Mouse (Mus musculus) adrenal gland, adult 18-20 months (tissue): Measurements from ENCODE around the gene Adamts4. TPM values are rescaled to one million over a fixed set of nuclear protein-coding genes. Genes with fewer than 3 reads are reported as not detected.
A peak's percentile ranks its signal among the peaks of the same experiment; 100 is the strongest.
"Not testable (repeated sequence)": the region's sequence is repeated elsewhere in the genome, so short reads cannot be mapped to it uniquely, and the experiment has no call there.

Experiments
- DNase-seq, 2 experiments: peaks; one replicate each; pipeline ENCODE4 v3.0.0; 2021 to 2022; ENCODE audit warnings: low spot score in 2 of 2
- total RNA-seq, 2 experiments: library from RNA; stranded (reverse); gene quantifications; 1 replicate in 1 of 2; 2 replicates in 1 of 2; pipeline ENCODE4 v1.2.3; 2021

The Adamts4 gene
- total RNA-seq, 2 experiments from 2014 or later = 1.5 to 3.8 TPM

DNA sequence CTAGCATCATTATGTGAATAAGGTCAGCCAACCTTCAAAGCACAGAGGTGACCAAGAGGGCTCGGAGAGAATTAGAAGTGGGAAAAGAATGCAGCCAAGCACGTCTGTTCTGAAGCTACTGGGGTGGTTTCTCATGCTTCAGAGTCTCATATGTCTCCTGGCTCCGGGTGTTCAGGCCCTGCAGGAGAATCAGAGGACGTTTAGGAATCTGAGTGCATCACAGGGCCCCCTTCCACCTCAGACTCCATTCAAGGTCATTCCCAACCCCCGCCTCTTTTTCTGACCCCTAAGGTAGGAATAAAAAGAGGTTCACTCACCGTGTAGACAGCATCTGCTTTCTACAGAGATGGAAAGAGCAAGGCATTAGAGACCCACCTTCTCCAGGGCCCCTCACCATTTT lies 20.5 kb upstream of the Adamts4 start:
- no peak for DNase-seq

DNA sequence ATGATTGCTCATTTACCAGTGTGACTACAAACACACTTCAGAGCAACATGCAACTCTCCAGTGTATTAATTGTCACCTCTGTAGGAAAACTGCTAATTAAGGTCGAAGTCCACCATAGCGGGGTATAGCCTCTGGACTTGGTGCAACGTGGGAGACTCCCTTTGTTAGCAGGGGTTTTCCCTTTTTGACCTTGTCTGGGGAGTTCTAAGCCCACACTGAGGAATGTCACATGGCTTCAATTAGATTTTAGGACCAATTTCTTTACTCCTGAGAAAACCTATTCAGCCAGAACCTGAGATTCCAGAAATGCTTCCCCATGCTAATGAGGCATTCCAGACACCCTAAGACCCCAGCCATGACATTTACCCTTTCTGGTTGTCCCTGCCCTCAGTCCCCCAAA lies 20.0 kb upstream of the Adamts4 start:
- DNase-seq = no peak

DNA sequence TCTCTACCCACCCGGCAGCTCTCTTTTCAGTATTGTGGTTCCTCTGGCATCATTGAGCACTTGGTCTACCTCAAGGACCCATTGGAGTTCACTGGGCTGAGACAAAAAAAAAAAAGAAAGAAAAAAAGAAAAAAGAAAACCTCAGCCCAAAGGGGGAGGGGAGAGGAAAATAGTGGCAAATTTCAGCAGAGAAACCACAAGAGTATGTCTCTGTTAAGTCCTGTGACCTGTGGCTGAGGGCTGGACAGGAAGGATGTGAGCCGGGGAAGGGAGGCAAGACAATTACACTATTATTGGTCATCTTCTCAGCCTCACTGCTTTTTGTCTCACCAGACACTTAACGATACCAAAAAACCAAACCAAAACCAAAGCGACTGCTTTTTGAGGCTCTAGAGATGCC lies 18.4 kb upstream of the Adamts4 start:
- DNase-seq = no peak

DNA sequence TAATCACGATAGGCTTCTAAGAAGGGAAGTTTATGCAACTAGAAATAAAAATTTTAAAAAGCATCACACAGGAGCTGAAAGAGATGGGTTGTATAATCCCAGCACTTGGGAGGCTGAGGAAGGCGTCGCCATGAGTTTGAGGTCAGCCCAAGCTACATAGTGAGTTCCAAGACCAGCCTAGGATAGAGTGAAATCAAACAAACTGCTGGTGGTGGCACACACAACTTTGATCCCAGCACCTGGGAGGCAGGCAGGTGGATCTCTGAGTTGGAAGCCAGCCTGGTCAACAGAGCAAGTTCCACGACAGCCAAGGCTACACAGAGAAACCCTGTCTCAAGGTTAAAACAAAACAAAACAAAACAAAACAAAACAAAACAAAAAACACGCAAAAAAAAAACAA lies 17.9 kb upstream of the Adamts4 start:
- DNase-seq = no peak

DNA sequence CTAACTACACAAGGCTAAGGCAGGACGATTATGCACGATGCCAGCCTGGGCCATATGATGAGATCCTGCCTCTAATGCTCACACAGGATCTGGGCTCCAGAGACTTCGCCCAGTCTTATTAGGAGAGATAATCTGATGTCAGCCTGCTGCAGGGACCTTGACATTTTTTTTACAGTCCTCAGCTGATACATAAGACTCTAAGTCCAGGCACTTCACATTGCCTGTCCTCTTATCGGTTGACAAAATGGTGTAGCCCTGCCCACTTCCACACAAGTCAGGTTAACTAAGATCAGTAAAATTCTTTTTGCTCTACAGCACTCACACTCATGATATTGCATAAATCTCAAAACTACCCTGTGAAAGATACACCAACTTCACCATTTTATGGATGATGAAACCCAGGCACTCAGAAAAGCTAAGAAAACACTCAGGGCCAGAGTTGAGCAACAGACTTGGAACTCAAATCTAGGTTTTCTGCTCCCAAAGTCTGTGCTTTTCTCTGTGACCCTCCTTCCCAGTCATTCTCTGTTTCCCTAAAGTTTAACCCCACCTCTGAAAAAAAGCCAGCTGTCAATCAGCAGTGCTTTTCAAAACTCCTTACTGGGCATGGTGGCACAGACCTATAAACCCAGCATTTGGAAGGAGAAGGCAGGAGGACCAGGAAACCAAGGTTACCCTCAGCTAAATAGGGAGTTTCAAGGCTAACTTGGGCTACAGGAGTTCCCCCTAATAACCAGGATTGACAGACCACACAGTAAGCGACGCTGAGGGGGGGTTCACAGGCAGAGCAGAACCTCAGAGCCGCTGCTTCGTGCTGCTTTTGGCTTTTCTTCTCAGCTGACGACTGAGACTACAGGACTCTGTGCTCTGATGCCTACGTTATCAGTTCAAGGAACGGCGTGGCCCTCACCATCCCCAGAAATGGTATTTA lies 17.2 kb upstream of the Adamts4 start:
- DNase-seq = no peak

DNA sequence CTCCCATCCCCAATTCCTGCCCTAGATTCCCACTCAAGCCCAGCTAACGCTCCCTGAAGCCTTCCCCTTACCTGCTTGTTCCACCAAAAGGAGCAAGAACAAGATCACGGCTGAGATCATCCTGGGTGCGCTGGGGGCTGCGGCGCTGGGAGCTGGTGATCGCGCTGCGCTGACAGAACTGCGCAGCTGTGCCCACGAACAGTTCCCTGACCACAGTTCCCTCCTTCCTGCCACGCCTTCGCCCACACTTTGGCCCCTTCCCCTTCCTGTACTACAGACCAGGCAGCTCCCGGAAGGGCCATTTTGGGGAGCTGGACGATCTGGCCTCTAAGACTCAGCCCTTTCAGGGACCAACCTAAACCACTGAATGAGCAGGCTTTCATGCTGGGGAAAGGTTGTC lies 16.1 kb upstream of the Adamts4 start, which contains the start of gene Fcer1g:
Gene Fcer1g (minus strand): TSS at position 240 of the 400 bp plus-strand sequence.
- no peak for DNase-seq

DNA sequence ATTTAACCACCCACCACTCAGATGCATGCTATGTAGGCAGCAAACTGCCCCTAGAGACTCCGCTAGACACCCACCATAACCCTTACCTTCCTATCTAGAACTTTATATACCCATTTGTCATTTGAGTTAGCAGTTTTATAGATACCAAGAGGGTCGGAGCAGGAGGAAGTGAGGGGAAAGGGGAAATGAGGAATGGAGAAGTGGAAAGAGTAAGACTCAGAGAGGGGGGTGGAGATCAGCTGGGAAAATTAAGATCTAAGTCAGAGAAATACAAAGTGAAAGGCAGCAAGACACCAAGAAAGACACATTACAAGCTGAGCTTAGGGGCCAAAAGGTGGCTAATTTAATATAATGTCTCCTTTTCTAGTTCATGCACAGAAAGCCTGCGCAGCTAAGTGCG lies 15.7 kb upstream of the Adamts4 start:
- DNase-seq = no peak

DNA sequence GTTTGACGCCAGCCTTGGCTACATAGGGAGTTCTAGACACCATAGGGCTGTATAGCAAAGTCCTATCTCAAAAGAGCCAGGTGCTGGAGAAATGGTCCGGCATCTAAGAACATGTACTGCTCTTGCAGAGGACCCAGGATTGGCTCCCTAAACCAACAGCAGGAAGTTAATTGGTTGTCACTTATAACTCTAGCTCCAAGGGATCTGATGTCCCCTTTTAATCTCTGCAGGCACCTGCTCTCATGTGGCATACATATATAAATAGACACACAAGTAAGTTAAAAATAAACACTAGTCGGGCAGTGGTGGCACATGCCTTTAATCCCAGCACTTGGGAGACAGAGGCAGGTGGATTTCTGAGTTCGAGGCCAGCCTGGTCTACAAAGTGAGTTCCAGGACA lies 14.4 kb upstream of the Adamts4 start:
- DNase-seq = no peak

DNA sequence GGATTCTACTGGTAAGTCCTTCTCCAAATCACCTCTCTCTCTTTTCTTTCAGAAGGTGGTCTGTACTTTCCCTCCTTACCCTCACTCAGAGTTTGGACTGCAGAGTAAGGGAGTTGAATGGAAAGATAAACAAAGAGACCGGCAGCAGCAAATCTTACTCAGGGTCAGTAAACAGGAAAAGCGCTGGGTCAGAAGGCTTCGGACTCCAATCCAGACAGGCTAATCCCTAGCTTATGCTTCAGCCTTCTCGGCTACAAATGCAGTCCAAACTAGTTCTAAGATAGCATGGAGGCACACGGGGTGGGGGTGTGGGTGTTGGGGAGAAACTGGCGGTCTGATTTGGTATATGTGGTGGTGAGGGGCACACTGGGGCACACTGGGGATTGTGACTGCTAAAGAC lies 12.8 kb upstream of the Adamts4 start:
- DNase-seq = no peak

DNA sequence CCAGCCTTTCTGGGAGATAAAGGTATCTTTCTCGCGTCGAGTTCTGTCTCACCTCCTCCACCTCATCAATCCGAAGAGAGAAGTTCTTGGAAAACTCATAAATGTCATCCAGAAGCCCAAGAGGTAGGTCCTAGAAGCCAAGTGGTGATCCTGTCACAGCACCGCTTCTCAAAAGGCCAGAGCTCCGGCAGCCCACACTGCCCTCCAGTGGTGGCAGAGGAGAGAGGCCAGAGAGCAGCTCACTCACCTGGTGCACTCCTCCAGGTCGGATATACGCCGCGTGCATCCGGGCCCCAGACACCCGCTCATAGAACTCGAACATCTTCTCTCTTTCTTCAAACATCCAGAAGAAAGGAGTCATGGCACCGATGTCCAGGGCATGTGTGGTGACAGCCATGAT lies 11.8 kb upstream of the Adamts4 start:
- peak; percentile 70 to 71 for DNase-seq

DNA sequence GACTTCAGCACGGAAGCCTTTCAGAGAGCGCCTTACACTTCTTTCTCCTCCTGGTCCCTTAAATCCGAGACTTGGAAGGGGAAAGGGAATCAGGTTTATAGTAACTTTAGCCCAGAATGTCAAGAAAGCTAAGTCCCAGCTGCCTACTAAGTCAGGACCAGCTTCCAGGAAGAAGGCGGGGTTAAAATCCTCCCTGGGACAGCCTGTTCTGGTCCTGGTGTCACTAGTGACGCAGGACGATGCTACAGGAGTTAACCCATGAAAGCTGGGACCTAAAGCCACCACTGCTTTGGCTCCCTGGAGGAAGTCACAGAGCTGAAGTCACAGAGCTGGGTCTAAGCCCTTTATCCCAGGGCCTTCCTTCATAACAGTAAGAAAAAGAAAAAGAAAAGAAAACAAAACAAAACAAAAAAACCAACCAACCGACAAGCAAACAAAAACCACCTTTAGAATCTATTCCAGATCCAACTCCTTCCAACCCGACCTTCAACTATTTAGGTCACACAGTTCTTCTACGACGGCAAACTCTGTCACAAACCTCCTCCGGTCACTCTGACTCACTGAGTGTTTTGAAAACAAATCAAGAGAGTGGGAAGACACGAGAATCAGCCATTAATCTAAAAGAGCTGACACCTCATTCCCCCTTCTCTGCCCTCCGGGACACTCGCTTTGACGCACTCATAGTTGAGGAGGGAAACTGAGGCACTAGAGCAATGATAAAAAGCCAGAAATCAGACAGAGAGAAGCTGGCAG lies 10.1 kb upstream of the Adamts4 start:
- peak; percentile 53 to 57 for DNase-seq

DNA sequence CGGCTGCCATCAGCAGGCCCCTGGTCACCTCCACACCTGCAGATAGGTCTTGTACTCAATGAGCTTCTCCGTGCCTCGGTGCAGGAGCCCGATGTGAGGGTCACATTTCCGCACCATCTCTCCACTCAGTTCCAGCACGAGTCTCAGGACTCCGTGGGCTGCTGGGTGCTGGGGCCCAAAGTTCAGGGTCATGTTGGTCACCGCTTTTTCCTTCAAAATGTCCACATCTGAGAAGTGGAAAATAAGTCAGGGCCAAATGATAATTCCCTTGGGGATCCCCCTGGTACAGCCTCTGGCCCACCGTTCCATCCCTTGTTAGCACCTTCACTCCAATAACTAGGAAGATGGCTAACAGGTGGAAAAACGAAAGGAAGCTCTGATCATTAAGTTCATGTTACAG lies 9.3 kb upstream of the Adamts4 start:
- no peak for DNase-seq

DNA sequence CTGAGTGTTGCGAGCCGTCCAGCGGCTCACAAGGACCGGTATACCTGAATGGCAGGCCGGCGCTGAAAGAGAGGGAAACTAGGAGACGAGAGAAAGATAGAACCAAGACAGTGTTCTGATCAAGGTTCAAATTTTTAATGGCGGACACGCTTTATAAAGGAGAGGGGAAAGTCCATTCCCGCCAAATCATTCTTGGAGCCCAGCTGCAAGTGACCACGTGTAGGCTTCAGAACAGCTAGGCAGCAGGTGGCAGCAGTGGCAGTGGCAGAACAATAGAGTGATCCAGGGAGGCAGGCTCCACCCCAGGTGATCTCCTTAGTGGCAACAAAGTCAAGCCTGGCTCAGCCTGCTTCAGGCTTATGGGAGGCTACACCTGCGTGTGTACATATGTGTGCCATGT lies 8.3 kb upstream of the Adamts4 start:
- DNase-seq = not testable (repeated sequence)

DNA sequence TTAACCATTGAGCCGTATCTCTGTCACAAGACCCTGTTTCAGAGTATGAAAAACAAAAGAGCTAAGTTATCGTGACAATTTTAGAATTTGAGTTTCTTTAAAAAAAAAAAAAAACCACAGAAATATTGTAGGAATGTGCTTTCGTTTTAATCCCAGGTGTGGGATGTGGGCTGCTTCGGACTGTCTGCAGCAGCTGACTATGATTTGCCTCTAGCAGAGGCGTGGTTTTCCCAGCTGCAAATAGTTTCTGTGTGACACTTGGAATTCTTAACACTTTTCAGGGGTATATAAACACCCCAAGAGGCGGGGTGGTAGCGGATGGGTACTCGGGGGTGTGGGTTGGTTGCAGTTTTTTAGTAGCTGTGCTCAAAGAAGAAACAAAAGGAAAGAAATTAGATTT lies 4.9 kb upstream of the Adamts4 start:
- DNase-seq = no peak

DNA sequence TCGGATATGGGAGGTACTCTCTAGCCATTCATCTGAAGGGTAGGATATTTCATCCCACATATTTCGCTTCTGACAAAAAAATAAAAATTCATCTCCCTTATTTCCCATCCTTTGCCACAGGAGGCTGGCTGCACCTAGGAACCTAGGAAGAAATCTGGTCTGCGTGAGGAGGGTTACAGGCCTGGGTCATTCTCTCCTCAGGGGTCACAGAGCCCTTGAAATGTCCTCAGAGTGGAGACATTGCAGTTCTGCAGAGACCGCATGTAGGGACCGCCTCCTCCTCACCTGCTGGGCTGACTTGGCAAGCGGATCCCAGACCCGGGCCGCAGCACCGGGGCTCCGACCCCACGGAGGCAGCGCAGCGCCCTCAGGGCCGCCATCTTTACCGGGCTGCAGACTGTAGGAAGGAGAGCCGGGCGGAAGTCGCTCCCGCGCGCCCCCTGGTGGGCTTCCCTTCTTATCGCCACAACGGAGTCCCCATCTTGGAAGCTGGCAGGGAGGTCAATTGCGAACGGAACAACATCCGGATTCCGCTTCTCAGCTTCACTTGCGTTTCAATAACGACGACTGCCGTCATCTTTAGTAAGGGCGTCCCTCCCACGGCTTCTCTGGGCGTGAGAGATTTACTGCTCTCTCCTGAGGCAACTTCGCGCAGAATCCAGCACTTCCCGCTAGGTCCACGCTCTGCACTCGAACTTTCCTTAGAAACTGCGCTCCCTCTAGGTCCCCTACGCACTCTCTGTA lies 3.3 kb upstream of the Adamts4 start:
- DNase-seq = peak; percentile 97

DNA sequence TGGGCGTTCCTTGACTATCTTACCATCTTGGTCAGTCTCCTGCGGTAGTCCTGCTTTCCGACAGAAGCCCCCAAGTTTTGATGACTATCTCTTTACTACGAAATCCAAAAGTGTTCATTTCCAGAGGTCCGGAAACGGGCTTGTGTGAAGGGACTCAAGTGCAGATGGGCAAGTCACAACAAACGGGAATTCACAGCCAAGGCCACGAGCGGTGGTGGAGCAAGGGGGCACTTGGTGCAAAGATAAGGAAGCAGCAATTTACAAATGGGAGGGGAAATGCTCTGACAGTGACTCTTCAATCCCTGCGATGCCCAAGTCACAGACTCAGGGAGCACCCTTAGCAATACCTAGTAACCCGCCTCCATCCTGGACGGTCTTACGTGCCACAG lies 2.8 kb upstream of the Adamts4 start:
- peak in 1 of 2 experiments; percentile 52 for DNase-seq

DNA sequence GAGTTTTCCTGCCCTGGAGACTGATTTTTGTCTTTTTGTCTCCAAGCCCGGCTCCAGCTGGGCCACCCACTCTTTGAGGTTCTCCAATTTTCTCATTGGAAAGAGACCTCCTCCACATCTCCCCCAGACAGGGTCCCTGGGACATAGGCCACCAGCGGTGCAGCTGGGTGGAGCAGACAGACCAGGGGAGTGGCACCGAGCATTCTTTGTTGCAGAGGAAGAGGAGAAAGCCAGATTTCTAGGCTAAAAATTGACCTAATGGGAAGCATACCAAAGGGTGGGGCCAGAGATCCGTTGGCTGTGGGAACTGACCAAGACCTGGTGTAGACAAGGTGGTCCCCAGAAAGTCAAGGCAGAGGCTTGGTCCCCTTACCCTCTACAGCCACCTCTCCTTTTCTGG lies 2.3 kb upstream of the Adamts4 start:
- no peak for DNase-seq

DNA sequence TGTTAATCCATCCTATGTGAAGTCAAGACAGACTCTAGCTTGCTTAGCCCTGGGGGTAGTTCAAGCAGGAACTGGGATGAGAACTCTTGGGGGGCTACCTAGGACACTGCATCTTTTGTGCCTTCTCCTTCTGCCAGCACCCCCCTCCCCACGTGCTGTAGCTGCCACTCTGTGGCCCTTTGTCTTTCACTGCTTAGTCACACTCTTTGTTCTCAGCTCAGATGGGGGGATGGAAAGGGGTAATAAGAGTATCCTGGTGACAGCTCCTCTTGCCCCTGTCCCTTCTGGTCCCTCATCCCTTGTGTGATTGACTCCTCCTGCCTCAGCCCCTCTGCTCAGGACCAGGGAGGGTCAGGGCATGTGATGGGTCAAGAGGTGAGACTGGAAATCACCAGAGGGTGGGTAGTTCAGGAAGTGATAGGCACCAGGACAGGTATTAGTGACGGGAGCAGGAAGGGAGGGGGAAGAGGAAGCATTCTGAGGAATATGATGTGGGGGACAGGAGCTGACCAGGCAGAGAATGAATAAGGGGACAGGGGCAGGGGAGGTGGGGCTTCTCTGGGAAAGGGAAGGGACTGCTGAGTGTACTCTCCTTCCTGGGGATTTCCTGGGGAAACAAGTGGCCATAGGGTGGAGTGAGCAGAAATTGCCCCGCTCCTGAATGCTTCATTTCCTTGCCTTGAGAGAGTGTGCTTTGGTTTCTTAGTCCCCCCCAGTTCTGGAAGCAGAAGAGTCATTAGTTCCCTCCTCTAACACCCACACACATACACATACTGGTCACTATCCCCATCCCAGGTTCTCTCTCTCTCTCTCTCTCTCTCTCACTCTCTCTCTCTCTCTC lies 1.6 kb upstream of the Adamts4 start:
- no peak for DNase-seq

DNA sequence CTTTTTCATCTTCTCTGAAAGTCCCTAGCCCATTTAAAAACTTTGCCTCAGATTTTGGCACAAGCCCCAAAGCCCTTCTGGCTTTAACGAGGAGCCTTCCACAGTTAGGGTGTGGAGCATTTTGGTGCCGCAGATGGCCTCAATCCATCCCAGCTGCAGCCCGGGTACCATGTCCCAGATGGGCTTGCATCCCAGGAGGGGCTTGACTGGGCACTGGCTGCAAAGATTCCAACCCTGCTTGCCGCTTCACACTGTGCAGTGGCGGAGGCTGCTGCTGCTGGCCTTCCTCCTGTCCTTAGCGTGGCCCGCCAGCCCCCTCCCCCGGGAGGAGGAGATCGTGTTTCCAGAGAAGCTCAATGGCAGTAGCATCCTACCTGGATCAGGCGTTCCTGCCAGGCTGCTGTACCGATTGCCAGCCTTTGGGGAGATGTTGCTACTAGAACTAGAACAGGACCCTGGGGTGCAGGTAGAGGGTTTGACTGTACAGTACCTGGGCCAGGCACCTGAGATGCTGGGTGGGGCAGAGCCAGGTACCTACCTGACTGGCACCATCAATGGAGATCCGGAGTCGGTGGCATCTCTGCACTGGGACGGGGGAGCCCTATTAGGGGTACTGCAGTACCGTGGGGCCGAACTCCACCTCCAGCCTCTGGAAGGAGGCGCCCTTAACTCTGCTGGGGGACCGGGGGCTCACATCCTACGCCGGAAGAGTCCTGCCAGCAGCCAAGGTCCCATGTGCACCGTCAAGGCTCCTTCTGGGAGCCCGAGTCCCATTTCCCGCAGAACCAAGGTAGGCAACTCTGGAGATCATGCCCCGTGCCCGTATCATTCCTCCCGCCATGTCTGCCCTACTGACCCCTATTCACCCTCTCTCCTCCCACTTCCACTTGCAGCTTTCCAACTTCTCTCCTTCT lies 716 bp downstream of the Adamts4 start, which contains the start of gene Ndufs2:
Gene Ndufs2 (minus strand): TSS at position 709 of the 914 bp plus-strand sequence.
- no peak for DNase-seq
